8 mouse cellular contexts compared by ENCODE assay signal in the genomic region with DNA sequence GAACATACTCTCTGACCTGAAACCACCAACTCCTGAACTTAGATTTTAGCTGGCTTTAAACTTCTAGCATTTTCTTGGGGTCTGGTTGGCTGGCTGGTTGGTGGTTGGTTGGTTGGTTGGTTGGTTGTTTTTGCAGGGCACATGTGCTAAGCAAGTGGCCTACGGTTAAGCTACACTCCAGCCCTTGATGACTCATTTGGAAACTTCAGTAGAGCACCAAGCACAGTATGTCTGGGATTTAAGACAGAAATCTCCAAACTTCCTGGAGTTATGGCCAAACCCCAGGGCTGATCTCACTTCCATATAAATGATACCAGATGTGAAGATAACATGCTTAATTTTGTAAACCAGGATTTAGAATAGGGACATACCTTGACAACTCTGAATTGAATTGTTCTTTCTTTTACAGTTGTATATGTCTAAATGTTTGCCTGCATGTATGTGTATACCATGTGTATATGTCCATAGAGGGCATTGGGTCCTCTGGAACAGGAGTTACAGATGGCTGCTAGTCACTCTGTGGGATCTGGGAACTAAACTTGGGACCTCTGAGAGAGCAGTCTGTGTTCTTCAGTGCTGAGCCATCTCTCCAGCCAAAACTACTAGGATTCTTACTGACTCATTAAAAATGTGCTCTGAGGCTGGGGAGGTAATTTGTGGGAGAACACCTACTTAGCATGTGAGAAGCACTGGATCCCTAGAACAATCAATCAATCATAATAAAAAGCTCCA. TPM values are rescaled to one million over a fixed set of nuclear protein-coding genes. Genes with fewer than 3 reads are reported as not detected.
DNase-seq lines count a peak whose midpoint lies in the region; ATAC-seq and TF ChIP-seq lines count a peak whose summit lies in the region.
"Not testable (repeated sequence)": the region's sequence is repeated elsewhere in the genome, so short reads cannot be mapped to it uniquely, and the experiment has no call there.

No protein-coding gene starts in this region.

- H3K4me1 ChIP-seq in kidney, adult 2 months (ENCODE audit: control insufficient read depth, insufficient read depth, low read length): not testable (repeated sequence)

- not testable (repeated sequence) for TF ChIP-seq CTCF in kidney, adult 2 months (conservative IDR thresholded peaks at IDR 0.05; ENCODE audit: insufficient read depth, insufficient read length, low read depth, low read length)

- H3K27me3 ChIP-seq in kidney, adult 2 months (replicated peaks; ENCODE audit: control insufficient read depth, insufficient read depth, low read length): not testable (repeated sequence)

- TF ChIP-seq POLR2A in kidney, adult 2 months (IDR thresholded peaks at IDR 0.05; ENCODE audit: low read depth, low read length): not testable (repeated sequence)

- DNase-seq in adrenal gland, adult 2 months: peak; percentile 55
- peak; percentile 85 to 86 for DNase-seq in heart, adult 9 months (ENCODE audit: low spot score in 2 of 2)
- peak; percentile 82 for DNase-seq in kidney, adult 2 months
- DNase-seq in left cerebral cortex, postnatal 4 days: peak; percentile 21
- DNase-seq in skeletal muscle tissue, adult 2 months (ENCODE audit: low read depth, low spot score): peak; percentile 44
- DNase-seq in yolk sac, embryonic 10.5 days (ENCODE audit: low spot score): peak; percentile 48

- ATAC-seq in erythroid progenitor cell, adult 5-6 weeks (replicated peaks; ENCODE audit: low FRiP score, poor library complexity, severe bottlenecking): peak; percentile 3; the same call in 1 of the 2 replicates
- ATAC-seq in megakaryocyte-erythroid progenitor cell, adult 5-6 weeks (replicated peaks; ENCODE audit: low FRiP score, low TSS enrichment, poor library complexity, severe bottlenecking): peak; percentile 3; the same call in 1 of the 2 replicates

- not testable (repeated sequence) for H3K4me3 ChIP-seq in kidney, adult 2 months (ENCODE audit: insufficient read depth, low read depth, low read length)

- H3K27ac ChIP-seq in kidney, adult 2 months (ENCODE audit: insufficient read depth, low read depth, low read length): not testable (repeated sequence)

- intact Hi-C loops in left cerebral cortex, postnatal 4 days (cut with DNase I): not testable (repeated sequence)

- not testable (repeated sequence) for H3K36me3 ChIP-seq in kidney, adult 2 months (ENCODE audit: control insufficient read depth, insufficient read depth, low read length)

- WGBS in kidney, adult 2 months: 69% methylated on average over 1 of the region's 1 CpGs

RNA-seq across cellular contexts. Expression of gene Sfi1, which starts 39.4 kb away (rescaled TPM):
- 10 to 100 TPM; 50.7 to 54.8 TPM for total RNA-seq in adrenal gland, adult 2 months (2021)
- polyA plus RNA-seq in adrenal gland, adult 2 months (2012; rRNA removed): 24.6 and 27.4 TPM in 2 replicates
- total RNA-seq in erythroid progenitor cell, adult 5-6 weeks (2015; ENCODE audit: low replicate concordance): 0.42 and 0.72 TPM in 2 replicates
- 1.1 and 18.9 TPM in 2 replicates for total RNA-seq in erythroid progenitor cell, adult 5-6 weeks (2017; ENCODE audit: low replicate concordance)
- polyA plus RNA-seq in kidney, adult 2 months (2012; rRNA removed): 17.3 and 19.4 TPM in 2 replicates
- total RNA-seq in left cerebral cortex, postnatal 4 days (2021): 100 to 1,000 TPM in 1 of 2 experiments, 10 to 100 TPM in 1; 76.6 to 108 TPM
- 28.6 and 31.4 TPM in 2 replicates for total RNA-seq in megakaryocyte-erythroid progenitor cell, adult 5-6 weeks (2014; fragmentation: Nextera tagmentation)
- total RNA-seq in megakaryocyte-erythroid progenitor cell, adult 5-6 weeks (2017): 6.8 and 13.5 TPM in 2 replicates

RNA-seq across cellular contexts. Expression of gene Eif4enif1, which starts 48.4 kb away (rescaled TPM):
- 10 to 100 TPM; 55.4 to 67.1 TPM for total RNA-seq in adrenal gland, adult 2 months (2021)
- polyA plus RNA-seq in adrenal gland, adult 2 months (2012; rRNA removed): 25.8 and 27.2 TPM in 2 replicates
- total RNA-seq in erythroid progenitor cell, adult 5-6 weeks (2015; ENCODE audit: low replicate concordance): 111 and 147 TPM in 2 replicates
- 127 and 128 TPM in 2 replicates for total RNA-seq in erythroid progenitor cell, adult 5-6 weeks (2017; ENCODE audit: low replicate concordance)
- polyA plus RNA-seq in kidney, adult 2 months (2012; rRNA removed): 32.0 and 32.8 TPM in 2 replicates
- total RNA-seq in left cerebral cortex, postnatal 4 days (2021): 10 to 100 TPM; 73.6 to 76.8 TPM
- total RNA-seq in megakaryocyte-erythroid progenitor cell, adult 5-6 weeks (2014; fragmentation: Nextera tagmentation): 103 and 156 TPM in 2 replicates
- total RNA-seq in megakaryocyte-erythroid progenitor cell, adult 5-6 weeks (2017): 58.1 and 86.4 TPM in 2 replicates

Comparison
In these comparisons a context has a peak if more than half of its experiments do, and no peak if none do; other contexts are left out.
1. DNase-seq: peak in every context shown above with its lines; median percentile 86 in heart, adult 9 months; 82 in kidney, adult 2 months; 55 in adrenal gland, adult 2 months; 48 in yolk sac, embryonic 10.5 days; 44 in skeletal muscle tissue, adult 2 months; 21 in left cerebral cortex, postnatal 4 days.